Mouse (Mus musculus) adrenal gland, adult 8-10 months (tissue): ENCODE measurements around the gene Secisbp2l. TPM values are rescaled to one million over a fixed set of nuclear protein-coding genes. Genes with fewer than 3 reads are reported as not detected.

ENCODE experiments used
- DNase-seq: peaks from one replicate; pipeline ENCODE4 v3.0.0; 2022
- total RNA-seq, 4 experiments: library from RNA; stranded (reverse); gene quantifications; 2 replicates each; pipeline ENCODE4 v1.2.4; 2022

The Secisbp2l gene
- total RNA-seq, 4 experiments from 2014 or later: 58.4 to 68.5 (median 65.9) TPM

GRCm38 (mm10) chr2:125783868-125784267 lies 1.2 kb upstream of the Secisbp2l start:
- no peak for DNase-seq

- DNase-seq: no peak
Observed at GRCm38 (mm10) chr2:125781978-125782718, 522 bp downstream of the Secisbp2l start.

GRCm38 (mm10) chr2:125781006-125781405 lies 1.7 kb downstream of the Secisbp2l start:
- DNase-seq: no peak

- DNase-seq: no peak
Observed at GRCm38 (mm10) chr2:125778380-125778779, 4.3 kb downstream of the Secisbp2l start.

- no peak for DNase-seq
Observed at GRCm38 (mm10) chr2:125777018-125777417, 5.7 kb downstream of the Secisbp2l start.

GRCm38 (mm10) chr2:125775661-125776060 lies 7.0 kb downstream of the Secisbp2l start:
- DNase-seq: no peak

GRCm38 (mm10) chr2:125774846-125775245 lies 7.8 kb downstream of the Secisbp2l start:
- no peak for DNase-seq

GRCm38 (mm10) chr2:125765029-125765428 lies 17.6 kb downstream of the Secisbp2l start:
- DNase-seq: no peak

GRCm38 (mm10) chr2:125764531-125764930 lies 18.1 kb downstream of the Secisbp2l start:
- DNase-seq: no peak

- no peak for DNase-seq
Observed at GRCm38 (mm10) chr2:125749330-125749729, 33.3 kb downstream of the Secisbp2l start.

GRCm38 (mm10) chr2:125739338-125739737 lies 43.3 kb downstream of the Secisbp2l start:
- DNase-seq: no peak

GRCm38 (mm10) chr2:125738718-125739117 lies 44.0 kb downstream of the Secisbp2l start:
- DNase-seq: no peak

- DNase-seq: no peak
Observed at GRCm38 (mm10) chr2:125736025-125736343, 46.7 kb downstream of the Secisbp2l start.

GRCm38 (mm10) chr2:125735333-125736024 lies 47.2 kb downstream of the Secisbp2l start:
- no peak for DNase-seq

- no peak for DNase-seq
Observed at GRCm38 (mm10) chr2:125734741-125735140, 47.9 kb downstream of the Secisbp2l start.

GRCm38 (mm10) chr2:125731763-125732560 lies 50.7 kb downstream of the Secisbp2l start:
- DNase-seq: peak; percentile 90

GRCm38 (mm10) chr2:125724546-125725114 lies 58.0 kb downstream of the Secisbp2l start:
- no peak for DNase-seq

GRCm38 (mm10) chr2:125724086-125724430 lies 58.6 kb downstream of the Secisbp2l start, which contains the start of gene Shc4:
Gene Shc4 (minus strand): TSS chr2:125724148.
- DNase-seq: no peak

GRCm38 (mm10) chr2:125723408-125724085 lies 59.1 kb downstream of the Secisbp2l start:
- DNase-seq: peak; percentile 42

- DNase-seq: no peak
Observed at GRCm38 (mm10) chr2:125723086-125723407, 59.6 kb downstream of the Secisbp2l start.

- no peak for DNase-seq
Observed at GRCm38 (mm10) chr2:125716599-125716998, 66.1 kb downstream of the Secisbp2l start.

- peak; percentile 66 for DNase-seq
Observed at GRCm38 (mm10) chr2:125706510-125706921, 76.2 kb downstream of the Secisbp2l start.
